Mouse (Mus musculus): ENCODE results near the gene Ckmt1. TPM values are rescaled to one million over a fixed set of nuclear protein-coding genes. Genes with fewer than 3 reads are reported as not detected.
"Not testable (repeated sequence)": the region's sequence is repeated elsewhere in the genome, so short reads cannot be mapped to it uniquely, and the experiment has no call there.

Gene Ckmt1
- polyA plus RNA-seq, 1 experiment from 2014 or later = 0.42 TPM

DNA sequence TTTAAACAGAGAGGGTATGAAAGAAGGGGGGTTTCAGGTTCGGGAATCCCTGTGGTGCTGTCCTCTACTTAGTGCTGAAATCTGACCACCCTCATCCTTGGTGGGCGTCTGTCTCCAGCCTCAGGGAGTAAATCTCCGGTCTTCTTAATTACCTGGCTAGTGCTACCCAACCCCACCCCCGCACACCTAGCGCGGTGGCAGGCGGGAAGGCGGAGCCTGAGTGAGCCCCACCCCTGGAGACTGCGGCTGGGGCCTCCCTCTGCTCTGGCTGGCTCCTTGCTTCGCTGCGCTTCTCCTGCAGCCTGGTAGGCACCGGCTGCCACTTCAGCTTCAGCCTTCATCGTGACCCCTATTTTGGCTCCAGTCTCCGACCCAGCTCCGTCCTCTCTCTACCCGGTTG lies 867 bp downstream of the Ckmt1 start:
- no peaks in the 10 kb centered on the region for H3K9me3 ChIP-seq (replicated peaks)
- H3K36me3 ChIP-seq = no peaks in the 10 kb centered on the region
- no peak overlapping the region for H3K27ac ChIP-seq (ENCODE audit: poor library complexity, severe bottlenecking)
- H3K27me3 ChIP-seq (replicated peaks) = peaks cover 47% of the 10 kb centered on the region
- under 1% methylated on average over 16 of the region's 16 CpGs for WGBS
- peak overlapping the region; percentile 14; the same call in 1 of the 2 replicates for H3K4me3 ChIP-seq
- no peak for ATAC-seq (ENCODE audit: insufficient number of reproducible peaks, low FRiP score)
- no peak overlapping the region for H3K9ac ChIP-seq
- H3K4me1 ChIP-seq (replicated peaks) = peaks cover 19% of the 10 kb centered on the region
- H3K4me2 ChIP-seq = peak overlapping the region; percentile 38

DNA sequence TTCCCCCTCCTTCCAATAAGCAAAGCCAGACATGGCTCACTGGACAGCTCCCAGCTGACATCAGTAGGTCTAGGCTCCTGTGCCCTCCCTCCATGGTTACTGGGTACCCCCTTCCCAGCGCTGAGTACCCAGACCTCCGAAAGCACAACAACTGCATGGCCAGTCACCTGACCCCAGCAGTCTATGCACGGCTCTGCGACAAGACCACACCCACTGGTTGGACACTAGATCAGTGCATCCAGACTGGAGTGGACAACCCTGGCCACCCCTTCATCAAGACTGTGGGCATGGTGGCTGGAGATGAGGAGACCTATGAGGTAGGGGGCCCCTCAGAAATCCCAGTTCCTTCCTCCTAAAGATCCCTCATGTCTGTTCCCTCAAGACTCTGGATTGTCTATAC lies 1.9 kb downstream of the Ckmt1 start:
- ATAC-seq (ENCODE audit: insufficient number of reproducible peaks, low FRiP score) = no peak
- Histone ChIP-seq H3K27ac (ENCODE audit: poor library complexity, severe bottlenecking) (no peak overlapping the region), H3K27me3 (replicated peaks) (peaks cover 47% of the 10 kb centered on the region), H3K9ac (no peak overlapping the region), H3K4me3 (no peak overlapping the region), H3K4me1 (replicated peaks) (peaks cover 9% of the 10 kb centered on the region), H3K4me2 (no peak overlapping the region), H3K9me3 (replicated peaks) (no peaks in the 10 kb centered on the region), H3K36me3 (no peaks in the 10 kb centered on the region)
- 50% methylated on average over 4 of the region's 4 CpGs for WGBS

DNA sequence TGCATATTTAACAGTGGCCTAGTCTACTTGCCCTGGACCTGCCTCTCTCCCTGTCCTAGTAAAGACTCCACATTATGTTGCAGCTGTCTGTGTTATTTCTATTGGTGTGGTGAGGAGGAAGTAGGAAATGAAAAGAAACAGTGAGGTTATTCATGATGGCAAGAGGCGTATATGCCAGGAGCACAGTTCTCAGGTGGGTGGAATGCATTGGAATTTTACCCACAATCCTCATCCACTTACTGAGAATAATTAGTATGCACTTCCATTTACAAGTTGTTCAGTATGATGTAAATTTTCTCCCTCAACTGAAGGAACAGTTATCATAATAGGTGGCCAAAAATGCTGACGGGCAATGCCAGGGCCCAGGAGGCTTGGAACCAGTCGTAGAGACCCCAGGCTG lies 6.1 kb downstream of the Ckmt1 start:
- H3K9ac ChIP-seq = no peak overlapping the region
- H3K36me3 ChIP-seq = no peaks in the 10 kb centered on the region
- peaks cover 2% of the 10 kb centered on the region for H3K4me1 ChIP-seq (replicated peaks)
- H3K4me3 ChIP-seq = no peak overlapping the region
- WGBS = 80% methylated on average over 3 of the region's 3 CpGs
- no peaks in the 10 kb centered on the region for H3K9me3 ChIP-seq (replicated peaks)
- no peak for ATAC-seq (ENCODE audit: insufficient number of reproducible peaks, low FRiP score)
- no peak overlapping the region for H3K4me2 ChIP-seq
- H3K27me3 ChIP-seq (replicated peaks) = peaks cover 28% of the 10 kb centered on the region
- H3K27ac ChIP-seq (ENCODE audit: poor library complexity, severe bottlenecking) = no peak overlapping the region

DNA sequence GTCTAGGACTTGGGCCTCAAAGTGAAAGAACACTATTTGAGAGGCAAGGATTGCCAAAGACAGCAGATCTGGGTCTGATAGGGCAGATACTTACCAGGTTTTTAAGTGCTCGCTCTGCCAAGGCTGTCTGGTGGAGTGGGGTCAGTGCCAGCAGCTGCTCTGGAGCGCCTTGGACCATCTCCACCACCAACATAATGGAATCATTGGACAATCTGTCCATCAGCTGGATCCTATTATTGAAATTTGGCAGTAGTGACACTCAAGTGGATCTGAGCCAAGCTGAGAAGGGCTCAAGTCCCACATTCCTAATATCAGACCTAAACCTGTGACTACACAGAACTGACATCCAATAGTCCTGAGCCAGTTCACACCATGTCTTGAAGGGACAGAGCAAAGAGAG lies 11.3 kb downstream of the Ckmt1 start:
- no peak for ATAC-seq (ENCODE audit: insufficient number of reproducible peaks, low FRiP score)
- WGBS = 90% methylated on average over 2 of the region's 2 CpGs
- no peaks in the 10 kb centered on the region; the same call in 1 of the 2 replicates for H3K27me3 ChIP-seq (replicated peaks)
- H3K9me3 ChIP-seq (replicated peaks) = no peaks in the 10 kb centered on the region
- no peaks in the 10 kb centered on the region for H3K4me1 ChIP-seq (replicated peaks)
- H3K4me3 ChIP-seq = no peak overlapping the region
- H3K4me2 ChIP-seq = no peak overlapping the region
- H3K36me3 ChIP-seq = no peaks in the 10 kb centered on the region
- no peak overlapping the region for H3K9ac ChIP-seq
- H3K27ac ChIP-seq (ENCODE audit: poor library complexity, severe bottlenecking) = no peak overlapping the region

DNA sequence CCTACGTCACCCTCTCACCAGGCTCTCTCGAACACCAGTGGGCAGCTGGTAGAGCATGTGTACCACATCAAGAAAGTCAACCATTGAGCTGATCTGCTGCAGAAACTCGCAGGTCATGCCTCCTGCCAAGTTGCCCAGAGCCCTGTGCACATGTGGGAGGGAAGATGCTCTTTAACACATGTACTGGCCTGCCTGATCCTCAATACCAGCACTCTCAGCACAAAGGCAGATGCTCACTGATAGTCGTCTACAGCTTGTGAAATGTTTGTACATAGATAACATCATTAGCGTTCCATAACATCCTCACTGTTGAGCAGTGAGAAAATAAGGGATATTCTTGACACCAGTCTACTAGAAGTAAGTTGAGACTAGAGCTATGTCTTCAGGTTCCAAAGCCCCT lies 13.4 kb downstream of the Ckmt1 start:
- no peak for ATAC-seq (ENCODE audit: insufficient number of reproducible peaks, low FRiP score)
- H3K9ac ChIP-seq = no peak overlapping the region
- H3K36me3 ChIP-seq = no peaks in the 10 kb centered on the region
- no peaks in the 10 kb centered on the region for H3K4me1 ChIP-seq (replicated peaks)
- H3K27me3 ChIP-seq (replicated peaks) = peaks cover 4% of the 10 kb centered on the region
- no peak overlapping the region for H3K4me3 ChIP-seq
- no peak overlapping the region for H3K4me2 ChIP-seq
- no peak overlapping the region for H3K27ac ChIP-seq (ENCODE audit: poor library complexity, severe bottlenecking)
- 79% methylated on average over 5 of the region's 5 CpGs for WGBS
- H3K9me3 ChIP-seq (replicated peaks) = no peaks in the 10 kb centered on the region

DNA sequence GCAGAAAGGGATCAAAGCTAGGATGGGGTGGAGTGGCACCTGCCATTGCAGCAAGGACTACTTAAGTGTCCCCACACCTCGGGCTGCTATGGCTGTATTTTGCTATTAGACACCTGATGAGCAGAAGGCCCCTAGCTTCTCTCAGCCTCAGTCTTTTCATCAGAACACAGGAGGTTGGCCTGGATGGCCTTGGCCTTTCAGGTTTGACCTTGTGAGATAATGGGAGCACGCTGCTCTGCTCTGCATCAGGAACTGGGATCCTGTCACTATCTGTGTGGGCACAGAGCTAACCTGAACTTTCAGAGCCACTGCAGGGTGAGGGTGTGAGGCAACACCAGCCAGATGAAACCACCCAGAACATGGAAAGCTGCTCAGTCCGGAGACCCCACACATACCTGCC lies 14.8 kb downstream of the Ckmt1 start:
- no peak overlapping the region for H3K4me3 ChIP-seq
- H3K4me2 ChIP-seq = no peak overlapping the region
- H3K4me1 ChIP-seq (replicated peaks) = no peaks in the 10 kb centered on the region
- no peak overlapping the region for H3K9ac ChIP-seq
- no peak overlapping the region for H3K27ac ChIP-seq (ENCODE audit: poor library complexity, severe bottlenecking)
- ATAC-seq (ENCODE audit: insufficient number of reproducible peaks, low FRiP score) = no peak
- no peaks in the 10 kb centered on the region for H3K36me3 ChIP-seq
- no peaks in the 10 kb centered on the region for H3K9me3 ChIP-seq (replicated peaks)
- peaks cover 15% of the 10 kb centered on the region for H3K27me3 ChIP-seq (replicated peaks)
- WGBS = 65% methylated on average over 3 of the region's 3 CpGs

DNA sequence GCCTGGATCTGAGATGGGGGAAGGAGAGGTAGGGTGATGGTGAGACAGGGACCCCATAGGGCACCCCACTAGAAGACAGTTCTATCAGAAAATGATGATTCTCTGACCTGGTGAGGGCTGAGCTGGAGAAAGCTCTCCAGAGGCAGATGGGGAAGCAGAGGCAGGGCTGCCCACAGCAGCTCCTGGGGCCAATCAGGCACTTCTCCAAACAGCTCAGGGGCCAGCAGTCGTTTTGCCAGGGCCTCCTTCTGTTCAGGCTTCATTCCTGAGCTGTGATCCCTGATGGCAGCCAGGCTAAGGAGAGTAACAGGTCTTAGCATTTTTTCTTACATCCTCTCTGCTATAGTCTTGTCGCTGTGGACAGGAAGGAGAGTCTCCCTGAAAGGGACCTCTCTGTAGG lies 17.3 kb downstream of the Ckmt1 start:
- H3K27ac ChIP-seq (ENCODE audit: poor library complexity, severe bottlenecking) = no peak overlapping the region
- H3K4me3 ChIP-seq = no peak overlapping the region
- H3K27me3 ChIP-seq (replicated peaks) = peaks cover 18% of the 10 kb centered on the region; the same call in 1 of the 2 replicates
- no peak overlapping the region for H3K9ac ChIP-seq
- no peaks in the 10 kb centered on the region for H3K9me3 ChIP-seq (replicated peaks)
- WGBS = 51% methylated on average over 2 of the region's 2 CpGs
- H3K4me1 ChIP-seq (replicated peaks) = no peaks in the 10 kb centered on the region
- no peaks in the 10 kb centered on the region for H3K36me3 ChIP-seq
- ATAC-seq (ENCODE audit: insufficient number of reproducible peaks, low FRiP score) = no peak
- no peak overlapping the region for H3K4me2 ChIP-seq

DNA sequence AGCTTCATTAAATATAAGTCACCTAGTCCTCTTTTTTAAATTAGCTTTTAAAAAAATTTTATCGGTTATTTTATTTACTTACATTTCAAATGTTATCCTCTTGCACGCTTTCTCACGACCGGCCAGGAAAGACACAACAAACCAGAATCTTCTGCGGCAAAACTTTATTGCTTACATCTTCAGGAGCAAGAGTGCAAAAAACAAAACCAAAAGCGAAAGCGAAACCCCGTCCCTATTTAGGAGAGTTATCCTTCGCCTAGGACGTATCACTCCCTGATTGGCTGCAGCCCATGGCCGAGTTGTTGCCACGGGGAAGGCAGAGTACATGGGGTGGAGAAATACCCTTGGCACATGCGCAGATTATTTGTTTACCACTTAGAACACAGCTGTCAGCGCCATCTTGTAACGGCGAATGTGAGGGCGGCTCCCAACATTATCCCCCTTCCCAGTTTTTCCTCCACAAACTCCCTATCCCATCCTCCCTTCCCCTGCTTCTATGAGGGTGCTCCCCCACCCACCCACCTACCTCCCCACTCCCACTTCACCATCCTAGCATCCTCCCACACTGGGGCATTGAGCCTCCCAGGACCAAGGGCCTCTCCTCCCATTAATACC lies 29.6 kb downstream of the Ckmt1 start, which contains the start of gene Strc:
Gene Strc (minus strand): TSS at position 208 of the 615 bp plus-strand sequence.
- not testable (repeated sequence) for ATAC-seq (ENCODE audit: insufficient number of reproducible peaks, low FRiP score); H3K27me3 ChIP-seq (replicated peaks); H3K4me2 ChIP-seq; H3K9ac ChIP-seq; H3K4me1 ChIP-seq (replicated peaks); H3K4me3 ChIP-seq; H3K36me3 ChIP-seq; H3K27ac ChIP-seq (ENCODE audit: poor library complexity, severe bottlenecking); H3K9me3 ChIP-seq (replicated peaks)
- 89% methylated on average over 17 of the region's 17 CpGs for WGBS

DNA sequence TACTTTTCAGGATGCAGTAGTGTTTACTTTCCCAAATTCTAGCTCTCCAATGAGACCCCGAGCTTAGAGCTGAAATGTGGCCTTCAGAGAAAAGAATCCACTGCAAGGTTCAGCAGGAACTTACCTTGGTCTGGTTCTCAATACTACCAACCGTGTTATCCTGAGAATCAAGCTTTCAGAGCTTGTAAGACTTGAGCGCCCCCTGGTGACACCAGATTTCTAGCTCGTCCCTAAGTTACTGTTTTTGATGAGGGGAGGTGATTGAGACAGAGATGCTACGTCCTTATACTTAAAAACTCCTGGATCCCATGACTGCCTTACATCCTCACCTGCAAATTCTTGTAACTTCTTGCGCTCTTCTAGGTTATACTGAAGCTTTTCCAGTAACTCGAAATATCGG lies 39.1 kb downstream of the Ckmt1 start:
- Histone ChIP-seq H3K27me3 (replicated peaks) (no peaks in the 10 kb centered on the region), H3K4me3 (no peak overlapping the region), H3K9ac (no peak overlapping the region), H3K4me2 (no peak overlapping the region), H3K4me1 (replicated peaks) (no peaks in the 10 kb centered on the region), H3K36me3 (no peaks in the 10 kb centered on the region), H3K27ac (ENCODE audit: poor library complexity, severe bottlenecking) (no peak overlapping the region), H3K9me3 (replicated peaks) (no peaks in the 10 kb centered on the region)
- no peak for ATAC-seq (ENCODE audit: insufficient number of reproducible peaks, low FRiP score)
- WGBS = 17% methylated on average over 8 of the region's 8 CpGs

DNA sequence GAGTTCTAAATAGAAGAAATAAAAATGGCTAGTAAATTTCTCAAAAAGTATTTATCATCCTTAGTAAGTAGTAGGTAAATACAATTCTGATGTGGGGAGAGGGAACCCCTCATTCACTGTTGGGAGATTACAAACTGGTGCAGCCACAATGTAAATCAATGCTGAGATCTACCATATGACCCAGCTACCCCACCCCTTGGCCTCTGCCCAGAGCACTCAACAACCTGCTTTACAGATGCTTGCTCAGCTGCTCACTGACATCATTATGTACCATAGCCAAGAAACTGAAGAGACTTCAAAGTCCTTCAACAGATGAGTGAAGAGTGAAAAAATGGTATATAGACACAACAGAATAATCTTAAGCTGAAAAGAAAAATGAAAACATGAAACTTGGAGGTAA lies 45.8 kb downstream of the Ckmt1 start:
- peaks cover 2% of the 10 kb centered on the region; the same call in 1 of the 2 replicates for H3K9me3 ChIP-seq (replicated peaks)
- no peaks in the 10 kb centered on the region for H3K36me3 ChIP-seq
- no peaks in the 10 kb centered on the region for H3K27me3 ChIP-seq (replicated peaks)
- H3K9ac ChIP-seq = no peak overlapping the region
- H3K27ac ChIP-seq (ENCODE audit: poor library complexity, severe bottlenecking) = no peak overlapping the region
- ATAC-seq (ENCODE audit: insufficient number of reproducible peaks, low FRiP score) = no peak
- no peak overlapping the region for H3K4me3 ChIP-seq
- no peak overlapping the region for H3K4me2 ChIP-seq
- no peaks in the 10 kb centered on the region for H3K4me1 ChIP-seq (replicated peaks)

DNA sequence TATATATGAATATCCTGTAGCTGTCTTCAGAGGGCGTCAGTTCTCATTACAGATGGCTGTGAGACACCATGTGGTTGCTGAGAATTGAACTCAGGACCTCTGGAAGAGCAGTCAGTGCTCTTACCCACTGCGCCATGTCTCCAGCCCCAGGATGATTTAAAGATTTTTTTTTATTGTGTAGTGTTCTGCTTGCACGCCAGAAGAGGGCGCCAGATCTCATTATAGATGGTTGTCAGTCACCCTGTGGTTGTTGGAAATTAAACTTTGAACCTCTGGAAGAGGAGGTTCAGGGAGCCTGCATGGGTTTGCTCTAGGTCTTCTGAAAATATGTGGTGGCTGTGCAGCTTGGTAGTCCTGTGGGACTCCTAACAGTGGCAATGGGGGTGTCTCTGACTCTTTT lies 50.6 kb downstream of the Ckmt1 start:
- H3K9ac ChIP-seq = no peak overlapping the region
- WGBS = 35% methylated on average over 4 of the region's 4 CpGs
- no peaks in the 10 kb centered on the region for H3K27me3 ChIP-seq (replicated peaks)

DNA sequence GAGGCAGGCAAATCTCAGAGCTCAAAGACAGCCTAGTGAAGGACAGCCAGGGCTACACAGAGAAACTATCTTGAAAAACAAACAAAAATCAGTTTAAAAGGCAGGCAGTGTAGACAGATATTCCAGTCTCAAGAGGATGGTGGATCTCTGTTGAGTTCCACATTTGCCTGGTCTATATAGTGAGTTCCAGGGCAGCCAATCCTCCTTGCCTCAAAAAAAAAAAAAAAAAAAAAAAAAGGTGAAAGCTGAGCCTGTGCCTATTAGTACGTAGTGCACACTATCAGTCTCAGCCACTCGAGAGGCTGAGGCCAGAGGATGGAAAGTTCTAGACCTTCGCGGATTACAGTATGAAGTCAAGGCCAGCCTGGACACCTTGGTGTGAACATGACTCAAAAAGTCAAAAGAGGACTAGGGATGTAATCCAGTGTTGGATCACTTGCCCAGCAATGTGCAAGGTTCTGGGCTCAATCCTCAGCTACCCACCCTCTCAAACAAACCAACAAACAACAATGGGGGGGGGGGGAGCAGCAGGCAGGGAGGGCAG lies 55.4 kb downstream of the Ckmt1 start:
- 12% methylated on average over 4 of the region's 4 CpGs for WGBS
- Histone ChIP-seq H3K4me2 (peak overlapping the region; percentile 71), H3K27ac (ENCODE audit: poor library complexity, severe bottlenecking) (peak overlapping the region; percentile 96), H3K9me3 (replicated peaks) (peaks cover 3% of the 10 kb centered on the region; the same call in 1 of the 2 replicates), H3K27me3 (replicated peaks) (no peaks in the 10 kb centered on the region), H3K4me3 (peak overlapping the region; percentile 95), H3K9ac (peak overlapping the region; percentile 95), H3K4me1 (replicated peaks) (peaks cover 25% of the 10 kb centered on the region), H3K36me3 (peaks cover 14% of the 10 kb centered on the region)
- no peak; the same call in 1 of the 2 replicates for ATAC-seq (ENCODE audit: insufficient number of reproducible peaks, low FRiP score)

More for the DNA sequence above, 50.6 kb downstream of the Ckmt1 start:
- no peak overlapping the region for H3K27ac ChIP-seq (ENCODE audit: poor library complexity, severe bottlenecking)
- H3K36me3 ChIP-seq = no peaks in the 10 kb centered on the region
- no peak for ATAC-seq (ENCODE audit: insufficient number of reproducible peaks, low FRiP score)
- peaks cover 2% of the 10 kb centered on the region; the same call in 1 of the 2 replicates for H3K4me1 ChIP-seq (replicated peaks)
- H3K4me2 ChIP-seq = no peak overlapping the region
- H3K9me3 ChIP-seq (replicated peaks) = peaks cover 3% of the 10 kb centered on the region; the same call in 1 of the 2 replicates
- no peak overlapping the region for H3K4me3 ChIP-seq
